Mouse (Mus musculus) inflammation-experienced regulatory T-cells, adult 6 months (primary cell): ENCODE data around the gene Hdc. TPM values are rescaled to one million over a fixed set of nuclear protein-coding genes. Genes with fewer than 3 reads are reported as not detected.
A peak's percentile ranks its signal among the peaks of the same experiment; 100 is the strongest.
"Not testable (repeated sequence)": the region's sequence is repeated elsewhere in the genome, so short reads cannot be mapped to it uniquely, and the experiment has no call there.

ENCODE experiments used
- ATAC-seq: one replicate; pipeline ENCODE4 v1.8.0; 2017
- polyA plus RNA-seq, 3 experiments: library from polyadenylated mRNA; unstranded; fragments of 100-300 nt; shearing (Covaris generic); gene quantifications; one replicate each; pipeline ENCODE4 v1.2.1; 2017

Hdc gene
- 1 to 10 TPM in 1 of 3 experiments, under 1 TPM in 2; 0.96 to 2.1 (median 0.97) TPM for polyA plus RNA-seq

GRCm38 (mm10) chr2:126619249-126619704 is at the start of gene Hdc:
Hdc (minus strand) TSS chr2:126619299.
- no peak for ATAC-seq

GRCm38 (mm10) chr2:126668621-126669252 is 49.6 kb upstream of the Hdc start:
- no peak for ATAC-seq

DNA sequence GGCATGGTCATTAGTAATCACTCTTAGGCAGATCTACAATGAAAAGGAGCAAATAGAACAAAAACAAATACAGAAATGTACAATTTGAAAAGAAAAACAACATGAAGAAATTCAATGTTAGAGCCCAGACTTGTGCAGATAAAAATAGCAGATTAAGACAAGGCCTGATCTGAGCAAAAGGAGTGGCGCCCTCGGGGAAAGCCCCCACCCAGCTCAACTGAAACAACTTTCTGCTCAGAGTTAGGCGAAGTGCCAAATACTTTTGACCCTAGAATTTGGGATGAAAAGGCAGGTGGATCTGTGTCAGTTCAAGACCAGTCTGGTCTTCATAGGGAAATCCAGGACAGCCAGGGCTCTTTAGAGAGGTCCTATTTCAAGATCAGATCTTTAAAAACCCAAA is 46.9 kb upstream of the Hdc start:
- ATAC-seq: peak; percentile 59

- ATAC-seq: peak; percentile 79
Observed at GRCm38 (mm10) chr2:126663481-126663880, 44.4 kb upstream of the Hdc start.

DNA sequence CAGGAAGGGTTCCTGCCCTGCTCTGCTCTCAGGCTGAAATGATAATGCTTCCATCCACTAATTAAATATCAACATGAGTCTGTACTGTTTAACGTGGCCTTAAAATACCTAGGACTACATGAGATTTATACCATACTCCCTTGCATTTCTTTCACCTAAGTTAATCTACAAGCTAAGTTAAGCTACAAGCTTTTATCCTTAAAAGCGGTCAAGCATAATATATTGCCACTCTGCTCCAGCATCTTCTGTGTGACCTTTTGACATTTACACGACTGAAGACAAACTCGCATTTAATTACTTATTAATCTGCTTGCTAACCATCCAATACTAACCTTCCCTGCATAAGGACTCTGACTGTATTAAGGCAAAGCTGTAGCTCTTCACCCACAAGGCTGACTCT is 33.8 kb upstream of the Hdc start:
- ATAC-seq: no peak

- ATAC-seq: no peak
Observed at GRCm38 (mm10) chr2:126647762-126648161, 28.7 kb upstream of the Hdc start.

DNA sequence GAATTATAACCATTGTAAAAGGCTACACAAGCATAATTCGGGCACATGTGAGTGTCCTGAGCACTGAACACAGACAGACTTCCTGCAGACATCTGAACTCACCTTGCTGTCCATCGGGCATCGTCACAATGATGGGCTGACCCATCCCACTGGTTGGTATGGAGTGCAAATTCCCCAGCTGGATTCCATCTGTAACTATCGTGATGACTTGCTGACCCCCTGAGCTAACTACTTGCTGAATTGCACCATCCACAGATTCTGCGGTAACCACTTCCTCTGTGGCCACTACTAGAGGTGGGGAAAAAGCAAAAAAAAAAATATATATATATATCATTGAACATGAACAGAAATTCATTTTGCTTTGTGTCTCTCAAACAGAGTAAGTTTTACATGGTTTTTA is 27.4 kb upstream of the Hdc start:
- no peak for ATAC-seq

GRCm38 (mm10) chr2:126644768-126645167 is 25.7 kb upstream of the Hdc start:
- no peak for ATAC-seq

DNA sequence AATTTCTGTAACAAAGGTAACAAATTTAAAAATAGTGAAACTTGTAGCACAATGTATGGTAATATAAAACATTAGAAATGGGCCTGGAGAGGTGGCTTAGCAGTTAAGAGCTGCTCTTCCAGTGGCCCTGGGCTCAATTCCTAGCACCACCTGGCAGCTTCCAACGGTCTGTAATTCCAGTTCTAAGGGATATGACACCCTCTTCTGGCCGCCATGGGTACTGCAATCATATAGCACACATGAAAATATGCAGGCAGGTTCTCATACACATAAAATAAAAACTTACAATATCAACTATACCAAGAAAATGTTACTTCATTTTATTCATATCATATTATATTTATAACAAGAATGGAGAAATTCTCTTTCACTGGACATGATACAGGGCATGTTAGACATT is 21.2 kb upstream of the Hdc start:
- no peak for ATAC-seq

DNA sequence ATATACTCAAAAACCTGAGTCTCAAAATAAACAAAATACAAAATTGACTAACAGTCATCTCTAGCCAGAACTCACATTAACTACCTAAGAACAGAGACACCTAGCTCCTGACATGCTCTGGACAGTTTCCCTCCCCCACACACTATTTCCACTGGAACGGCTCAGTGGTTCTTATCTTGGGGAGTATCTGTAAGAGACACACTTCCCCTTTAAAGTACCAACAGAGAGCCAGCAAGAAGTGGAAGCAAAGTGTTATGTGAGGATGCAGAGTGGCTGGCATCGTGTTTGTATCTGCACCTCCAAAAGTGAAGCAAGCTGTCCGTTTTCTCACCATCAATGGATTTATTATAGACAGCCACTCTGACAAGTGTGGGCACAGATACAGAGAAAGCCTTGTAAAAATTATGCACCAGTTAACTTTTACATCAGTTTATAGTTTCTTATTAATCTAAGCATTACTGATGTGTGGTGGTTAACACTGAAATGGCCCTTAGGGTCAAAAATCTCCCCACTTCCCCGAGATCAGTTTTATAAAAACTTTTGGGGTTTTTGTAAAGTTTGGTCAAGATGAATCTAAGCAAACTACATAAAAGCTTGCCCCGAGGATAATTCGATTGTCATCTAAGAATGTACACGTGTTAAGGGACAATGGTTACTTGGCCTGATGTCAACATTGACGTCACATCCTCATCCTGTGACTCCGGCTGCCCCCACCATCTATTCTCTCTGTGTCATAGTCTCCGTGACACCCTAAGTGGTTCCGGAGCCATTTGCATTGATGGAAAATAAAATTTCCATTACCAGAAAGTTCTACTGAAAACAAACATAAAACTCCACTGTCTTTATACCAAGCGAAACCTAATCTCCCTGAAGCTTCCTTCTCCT is 17.1 kb upstream of the Hdc start:
- ATAC-seq: peak; percentile 91

DNA sequence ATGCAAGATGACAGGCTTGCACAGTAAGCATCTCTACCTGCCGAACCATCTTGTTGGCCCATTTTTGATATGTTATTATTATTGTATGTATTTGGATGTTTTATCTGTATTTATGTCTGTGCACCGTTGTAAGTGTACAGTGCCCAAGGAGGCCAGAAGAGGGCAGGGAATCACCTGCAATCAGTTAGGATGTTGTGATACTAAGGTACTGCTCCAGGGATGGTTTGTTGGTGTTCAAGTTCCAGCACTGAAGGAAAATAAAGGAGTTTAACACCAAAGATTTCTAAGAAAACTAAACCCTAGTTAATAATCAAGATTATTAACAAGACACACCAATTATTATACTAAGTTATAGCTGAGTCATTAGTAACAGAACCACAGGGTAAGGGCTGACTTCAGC is 14.1 kb upstream of the Hdc start:
- ATAC-seq: no peak

GRCm38 (mm10) chr2:126628455-126628995 is 9.4 kb upstream of the Hdc start:
- ATAC-seq: no peak

GRCm38 (mm10) chr2:126623138-126623537 is 4.0 kb upstream of the Hdc start:
- no peak for ATAC-seq

DNA sequence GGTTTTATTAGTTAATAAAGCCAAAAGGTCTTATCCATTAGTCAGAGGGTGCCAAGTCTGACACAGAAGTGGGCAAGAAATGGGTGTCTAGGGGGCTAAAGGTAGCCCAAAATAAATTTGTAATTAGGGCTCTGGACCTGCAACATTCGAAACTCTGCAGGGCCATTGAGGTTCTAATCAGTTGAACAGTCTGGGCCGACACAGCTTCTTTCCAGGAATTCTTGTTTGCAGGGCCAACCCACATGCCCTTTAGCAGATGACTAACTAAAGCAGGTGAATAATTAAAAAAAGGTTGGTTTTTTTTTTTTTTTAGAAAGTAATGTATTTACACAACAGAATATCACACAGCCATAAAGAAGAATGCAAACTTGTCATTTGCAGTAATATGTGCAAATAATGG is 3.4 kb upstream of the Hdc start:
- ATAC-seq: no peak

GRCm38 (mm10) chr2:126618470-126619179 is 474 bp downstream of the Hdc start:
- no peak for ATAC-seq

DNA sequence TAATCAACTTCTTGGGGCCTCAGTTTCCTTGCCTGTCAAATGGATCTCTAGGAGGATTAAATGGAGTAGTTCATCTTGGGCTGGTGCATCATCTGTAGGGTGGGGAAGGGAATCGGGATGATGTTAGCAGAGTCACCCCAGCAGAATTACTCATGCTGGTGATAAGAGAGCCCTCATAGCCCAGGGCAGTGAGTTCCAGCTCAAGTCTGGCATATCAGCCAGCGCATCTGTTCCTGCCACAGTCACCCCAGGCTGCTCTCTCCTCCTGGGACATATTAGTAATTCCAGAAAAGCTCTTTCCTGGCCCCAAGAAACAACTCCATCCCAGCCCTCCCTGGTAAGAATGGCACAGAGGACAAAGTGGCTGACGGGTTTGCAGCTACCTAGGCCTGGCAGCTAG is 3.7 kb downstream of the Hdc start:
- no peak for ATAC-seq

DNA sequence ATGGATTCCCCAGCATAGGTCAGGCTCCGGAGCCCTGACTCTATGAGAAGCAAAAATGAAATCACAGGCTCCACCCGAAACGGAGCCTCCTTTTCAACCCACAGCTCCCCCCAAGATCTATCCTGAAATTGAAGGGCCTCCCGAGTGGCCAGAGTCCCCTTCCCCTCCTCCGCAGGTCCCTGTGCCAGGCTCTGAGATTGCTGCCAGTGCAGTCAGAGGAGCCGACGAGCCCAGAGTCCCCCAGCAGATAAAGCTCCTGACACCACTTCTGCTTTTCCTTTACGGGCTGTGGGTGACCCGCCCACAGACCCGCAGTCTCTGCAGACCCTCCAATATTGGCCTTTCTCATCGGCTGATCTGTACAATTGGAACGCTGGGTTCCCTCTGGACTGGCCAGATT is 9.5 kb downstream of the Hdc start:
- ATAC-seq: not testable (repeated sequence)

DNA sequence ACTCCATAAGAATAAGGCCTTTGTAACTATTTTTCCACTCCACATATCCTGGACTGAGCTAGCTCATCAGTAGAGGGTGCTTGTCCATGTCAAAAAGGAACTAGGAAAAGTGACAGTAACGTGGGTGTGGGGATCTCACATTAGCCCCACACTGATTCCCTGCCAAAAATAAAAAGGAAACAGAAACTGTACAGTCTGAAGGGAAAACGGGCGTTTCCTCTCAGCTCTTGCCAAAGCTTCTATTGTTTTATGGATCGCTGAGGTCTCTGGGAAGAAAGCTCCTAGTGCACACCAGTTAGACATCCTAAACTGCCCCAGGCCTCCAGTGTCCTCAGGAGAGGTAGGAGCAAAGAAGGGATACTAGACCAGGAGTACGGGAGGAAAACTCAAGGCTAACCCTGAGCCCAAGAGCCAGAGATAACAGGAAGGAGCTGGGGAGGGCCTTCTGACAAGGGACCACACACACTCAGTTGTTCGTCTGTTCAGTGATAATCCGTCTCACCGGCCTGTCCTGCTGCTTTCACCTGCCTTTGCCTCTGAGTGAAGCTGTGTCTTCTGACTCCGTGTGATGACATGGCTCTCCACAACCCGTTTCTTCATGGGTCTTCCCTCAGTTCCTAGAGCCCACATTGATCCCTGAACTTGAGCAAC is 11.4 kb downstream of the Hdc start:
- ATAC-seq: no peak

DNA sequence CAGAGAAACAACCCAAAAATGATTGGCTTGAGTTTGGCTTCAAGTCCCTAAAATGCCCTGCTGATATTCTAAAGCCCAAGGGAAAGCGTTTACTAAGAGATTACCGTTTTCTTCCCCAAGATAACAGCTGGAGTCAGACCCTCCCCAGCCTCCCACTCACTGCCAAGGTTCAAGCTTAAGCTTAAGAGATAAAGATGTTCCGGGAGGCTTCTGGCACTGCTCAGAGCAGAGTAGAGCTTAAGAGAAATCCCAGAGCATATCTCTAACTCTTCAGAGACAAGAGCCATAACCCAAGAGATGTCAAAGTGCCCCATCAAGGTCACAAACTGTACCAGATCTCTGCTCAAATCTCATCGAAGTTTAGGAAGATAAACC is 12.4 kb downstream of the Hdc start:
- ATAC-seq: no peak

DNA sequence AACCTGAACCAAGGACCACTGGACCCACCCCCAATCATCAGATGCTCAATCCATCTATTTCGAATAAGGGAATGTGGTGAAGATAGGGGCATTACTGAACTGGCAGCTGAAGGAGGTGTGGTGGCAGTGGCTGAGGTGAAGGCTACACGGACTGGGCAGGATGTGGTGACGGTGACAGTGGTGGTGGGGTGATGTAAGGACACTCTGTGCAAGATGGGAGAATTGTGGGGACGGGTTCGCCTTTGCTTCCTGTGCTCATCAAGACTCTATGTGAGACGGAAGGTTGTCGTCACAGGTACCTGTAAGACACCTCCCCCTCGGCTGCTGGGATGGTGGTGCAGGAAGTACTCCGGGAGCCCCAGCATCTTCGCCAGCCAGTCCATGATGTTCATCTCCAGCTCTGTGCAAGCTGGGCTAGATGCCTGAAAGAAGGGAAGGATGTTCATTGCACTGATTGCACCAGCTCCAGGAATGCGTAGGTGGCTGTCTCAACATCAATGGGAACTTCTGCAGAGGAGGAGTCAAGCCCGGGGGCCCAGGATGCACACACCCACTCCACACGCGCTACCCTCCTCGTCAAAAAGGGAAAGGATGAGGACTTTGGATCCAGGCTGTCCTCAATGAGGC is 12.9 kb downstream of the Hdc start:
- ATAC-seq: peak; percentile 99

DNA sequence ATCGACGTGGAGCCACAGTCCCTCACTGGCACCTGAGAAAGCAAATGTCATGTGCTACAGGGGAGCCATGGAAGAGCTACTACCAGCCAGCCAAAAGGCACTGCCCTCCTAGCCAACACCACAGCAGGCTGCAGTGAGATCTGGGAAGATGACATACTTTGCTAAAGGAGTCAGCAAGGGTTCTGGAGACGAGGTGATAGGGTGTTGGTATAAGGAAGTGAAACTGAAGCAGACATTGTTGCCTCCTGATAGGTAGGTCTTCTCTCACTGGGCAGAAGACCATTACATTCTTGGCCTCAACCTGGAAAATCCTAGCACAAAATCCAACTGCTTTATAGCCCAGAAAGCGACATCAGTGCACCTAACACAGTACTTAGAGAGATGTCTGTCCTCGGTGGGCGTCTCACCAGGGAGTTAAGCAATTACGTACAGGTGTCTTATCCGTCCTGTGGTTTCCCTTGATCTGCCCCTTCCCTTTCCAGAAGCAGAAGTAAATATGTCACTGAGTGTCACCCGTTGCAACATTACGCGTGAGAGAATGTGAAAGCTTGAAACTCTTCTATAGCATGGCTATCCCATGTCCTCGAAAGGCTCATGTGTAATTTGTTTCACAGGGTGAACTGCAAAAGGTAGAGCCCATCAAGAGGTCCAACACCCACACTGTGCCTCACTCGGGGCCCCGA is 17.0 kb downstream of the Hdc start:
- ATAC-seq: no peak

DNA sequence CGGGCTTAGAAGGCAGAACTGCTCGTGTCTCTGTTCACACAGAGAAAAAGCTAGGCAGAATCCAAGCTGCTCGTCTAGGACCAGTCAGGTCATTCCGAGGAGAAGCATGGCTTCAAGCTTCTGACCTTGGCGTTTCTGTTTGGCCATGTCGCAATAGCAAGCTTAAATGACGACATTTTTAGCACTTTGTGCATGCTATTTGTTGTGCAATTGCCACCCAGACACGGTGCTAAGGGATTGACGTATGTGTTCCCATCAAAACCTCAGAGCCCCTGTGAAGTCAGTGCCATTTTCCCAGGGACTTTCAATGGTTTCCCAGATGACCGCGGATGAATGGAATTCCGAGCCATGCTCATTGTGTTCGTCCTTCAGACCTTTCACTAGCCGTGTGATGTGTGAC is 18.6 kb downstream of the Hdc start:
- no peak for ATAC-seq
